Mouse (Mus musculus): ENCODE measurements around the gene Spsb4. TPM values are rescaled to one million over a fixed set of nuclear protein-coding genes. Genes with fewer than 3 reads are reported as not detected.

The Spsb4 gene
- 0.78 and 2.0 TPM in 2 replicates for total RNA-seq (2017)

- ATAC-seq (replicated peaks; ENCODE audit: low read depth, poor library complexity, severe bottlenecking) = peak; percentile 76
Observed at GRCm38 (mm10) chr9:97018677-97019147, at the start of gene Spsb4. Gene Spsb4, minus strand, starts transcription at chr9:97018843.

- no peak for ATAC-seq (replicated peaks; ENCODE audit: low read depth, poor library complexity, severe bottlenecking)
Observed at GRCm38 (mm10) chr9:97067761-97068160, 49.1 kb upstream of the Spsb4 start.

GRCm38 (mm10) chr9:97065885-97066284 is 47.2 kb upstream of the Spsb4 start:
- no peak for ATAC-seq (replicated peaks; ENCODE audit: low read depth, poor library complexity, severe bottlenecking)

GRCm38 (mm10) chr9:97065216-97065615 is 46.6 kb upstream of the Spsb4 start:
- ATAC-seq (replicated peaks; ENCODE audit: low read depth, poor library complexity, severe bottlenecking) = no peak

- no peak for ATAC-seq (replicated peaks; ENCODE audit: low read depth, poor library complexity, severe bottlenecking)
Observed at GRCm38 (mm10) chr9:97064161-97064560, 45.5 kb upstream of the Spsb4 start.

GRCm38 (mm10) chr9:97061696-97062095 is 43.1 kb upstream of the Spsb4 start:
- ATAC-seq (replicated peaks; ENCODE audit: low read depth, poor library complexity, severe bottlenecking) = no peak

- ATAC-seq (replicated peaks; ENCODE audit: low read depth, poor library complexity, severe bottlenecking) = no peak
Observed at GRCm38 (mm10) chr9:97056541-97057338, 38.1 kb upstream of the Spsb4 start.

- ATAC-seq (replicated peaks; ENCODE audit: low read depth, poor library complexity, severe bottlenecking) = no peak
Observed at GRCm38 (mm10) chr9:97055906-97056305, 37.3 kb upstream of the Spsb4 start.

- ATAC-seq (replicated peaks; ENCODE audit: low read depth, poor library complexity, severe bottlenecking) = no peak
Observed at GRCm38 (mm10) chr9:97051176-97051575, 32.5 kb upstream of the Spsb4 start.

GRCm38 (mm10) chr9:97046240-97046639 is 27.6 kb upstream of the Spsb4 start:
- no peak for ATAC-seq (replicated peaks; ENCODE audit: low read depth, poor library complexity, severe bottlenecking)

- 0 out of 2 replicates have a peak, but pooled peaks have one; percentile 11 for ATAC-seq (replicated peaks; ENCODE audit: low read depth, poor library complexity, severe bottlenecking)
Observed at GRCm38 (mm10) chr9:97041633-97042032, 23.0 kb upstream of the Spsb4 start.

- ATAC-seq (replicated peaks; ENCODE audit: low read depth, poor library complexity, severe bottlenecking) = no peak
Observed at GRCm38 (mm10) chr9:97038010-97038409, 19.4 kb upstream of the Spsb4 start.

GRCm38 (mm10) chr9:97036656-97037055 is 18.0 kb upstream of the Spsb4 start:
- ATAC-seq (replicated peaks; ENCODE audit: low read depth, poor library complexity, severe bottlenecking) = no peak

GRCm38 (mm10) chr9:97027361-97027760 is 8.7 kb upstream of the Spsb4 start:
- no peak for ATAC-seq (replicated peaks; ENCODE audit: low read depth, poor library complexity, severe bottlenecking)

- no peak for ATAC-seq (replicated peaks; ENCODE audit: low read depth, poor library complexity, severe bottlenecking)
Observed at GRCm38 (mm10) chr9:97026006-97026405, 7.4 kb upstream of the Spsb4 start.

- no peak for ATAC-seq (replicated peaks; ENCODE audit: low read depth, poor library complexity, severe bottlenecking)
Observed at GRCm38 (mm10) chr9:97024451-97024850, 5.8 kb upstream of the Spsb4 start.

- no peak for ATAC-seq (replicated peaks; ENCODE audit: low read depth, poor library complexity, severe bottlenecking)
Observed at GRCm38 (mm10) chr9:97022948-97023347, 4.3 kb upstream of the Spsb4 start.

GRCm38 (mm10) chr9:97022371-97022770 is 3.7 kb upstream of the Spsb4 start:
- ATAC-seq (replicated peaks; ENCODE audit: low read depth, poor library complexity, severe bottlenecking) = no peak

GRCm38 (mm10) chr9:97020152-97020551 is 1.5 kb upstream of the Spsb4 start:
- no peak for ATAC-seq (replicated peaks; ENCODE audit: low read depth, poor library complexity, severe bottlenecking)

GRCm38 (mm10) chr9:97019686-97020085 is 1.0 kb upstream of the Spsb4 start:
- no peak for ATAC-seq (replicated peaks; ENCODE audit: low read depth, poor library complexity, severe bottlenecking)

GRCm38 (mm10) chr9:97019231-97019630 is 588 bp upstream of the Spsb4 start:
- no peak for ATAC-seq (replicated peaks; ENCODE audit: low read depth, poor library complexity, severe bottlenecking)

Data from common myeloid progenitor, adult 5-6 weeks (primary cell).